Mouse (Mus musculus) embryonic facial prominence, embryonic 14.5 days (tissue): ENCODE measurements around the gene Tex14. TPM values are rescaled to one million over a fixed set of nuclear protein-coding genes. Genes with fewer than 3 reads are reported as not detected.
A peak's percentile ranks its signal among the peaks of the same experiment; 100 is the strongest.
"Not testable (repeated sequence)": the region's sequence is repeated elsewhere in the genome, so short reads cannot be mapped to it uniquely, and the experiment has no call there.

Source experiments
- ATAC-seq: fragments of 200-750 bp; cut with Nextera tagmentation; 2 replicates; pipeline ENCODE4 v1.8.0; 2017; ENCODE audit warnings: low read depth, moderate number of reproducible peaks, moderate TSS enrichment
- DNase-seq: peaks from one replicate; pipeline ENCODE4 v3.0.0-alpha.2; 2015; ENCODE audit warnings: low spot score
- H3K27ac ChIP-seq: fragments of 300-500 bp; sonication (generic); replicated peaks from 2 replicates; pipeline ENCODE4 v1.5.1; 2014; ENCODE audit warnings: low read depth, mild to moderate bottlenecking, low read length, moderate library complexity
- H3K27me3 ChIP-seq: fragments of 300-500 bp; sonication (generic); replicated peaks from 2 replicates; pipeline ENCODE4 v1.6.1; 2014; ENCODE audit warnings: low read length; ENCODE audit not compliant: control insufficient read depth, insufficient read depth
- H3K36me3 ChIP-seq: fragments of 300-500 bp; sonication (generic); 2 replicates; pipeline ENCODE4 v1.6.1; 2014; ENCODE audit warnings: low read length, mixed read lengths; ENCODE audit not compliant: control insufficient read depth, insufficient read depth
- H3K4me1 ChIP-seq: fragments of 300-500 bp; sonication (generic); 2 replicates; pipeline ENCODE4 v1.6.1; 2014; ENCODE audit warnings: antibody characterized with exemption, low read length; ENCODE audit not compliant: control insufficient read depth, insufficient read depth
- H3K4me2 ChIP-seq: fragments of 300-500 bp; sonication (generic); 2 replicates; pipeline ENCODE4 v1.6.1; 2014; ENCODE audit warnings: low read depth, mild to moderate bottlenecking, low read length, moderate library complexity, mixed read lengths
- H3K4me3 ChIP-seq: fragments of 300-500 bp; sonication (generic); 2 replicates; pipeline ENCODE4 v1.5.1; 2014; ENCODE audit warnings: low read depth, mild to moderate bottlenecking, low read length
- H3K9ac ChIP-seq: fragments of 300-500 bp; sonication (generic); 2 replicates; pipeline ENCODE4 v1.6.1; 2014; ENCODE audit warnings: low read depth, mild to moderate bottlenecking, low read length, moderate library complexity, mixed read lengths
- H3K9me3 ChIP-seq: fragments of 300-500 bp; sonication (generic); 2 replicates; pipeline ENCODE4 v1.6.1; 2016; ENCODE audit warnings: low read length; ENCODE audit not compliant: control insufficient read depth
- WGBS: fragments of 180-500 bp; shearing (Covaris S2); extraction: QIAGEN DNeasy Blood & Tissue Kit; methylation state at CpG from one replicate; pipeline ENCODE4 v1.1.7; 2014; 5-methylcytosine and 5-hydroxymethylcytosine counted together
- polyA plus RNA-seq: library from polyadenylated mRNA; unstranded; fragments of >200 nt; fragmentation: Nextera tagmentation; extraction: Ambion mirVana; gene quantifications from 2 replicates; pipeline ENCODE4 v1.2.1, GENCODE M21; 2014

Tex14 gene
- polyA plus RNA-seq, 1 experiment from 2014 or later: 4.8 TPM

DNA sequence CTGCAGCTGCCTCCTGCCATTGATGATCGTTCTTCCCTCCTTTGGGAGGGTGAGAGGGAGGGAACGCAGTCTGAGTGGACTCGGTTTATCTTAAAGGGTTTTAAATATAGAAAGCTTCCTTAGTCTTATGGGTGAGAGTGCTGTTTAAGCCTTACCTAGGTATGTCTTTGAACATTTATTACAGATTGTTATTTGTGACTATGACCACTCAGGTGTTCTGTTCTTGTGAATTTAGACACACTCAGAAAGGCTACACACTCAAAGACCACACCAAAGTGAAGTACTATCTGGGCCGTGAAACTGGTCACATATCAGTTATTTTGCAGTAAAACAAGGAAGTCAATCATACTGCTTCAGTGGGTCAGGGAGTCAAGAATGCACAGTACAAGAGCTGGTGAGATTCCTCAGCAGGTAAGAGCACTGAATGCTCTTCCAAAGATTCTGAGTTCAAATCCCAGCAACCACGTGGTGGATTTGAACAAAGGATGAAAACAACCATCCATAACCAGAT is 38.6 kb downstream of the Tex14 start:
- peaks cover 4% of the 10 kb centered on the region; the same call in 1 of the 2 replicates for H3K4me1 ChIP-seq
- no peak overlapping the region for H3K4me3 ChIP-seq
- H3K36me3 ChIP-seq: no peaks in the 10 kb centered on the region
- H3K27ac ChIP-seq: peak overlapping the region; percentile 11; the same call in 1 of the 2 replicates
- ATAC-seq (no peak; the same call in 1 of the 2 replicates), DNase-seq (peak; percentile 95)
- no peak overlapping the region for H3K9ac ChIP-seq
- H3K27me3 ChIP-seq: no peaks in the 10 kb centered on the region
- under 1% methylated on average over 4 of the region's 5 CpGs for WGBS
- H3K4me2 ChIP-seq: no peak overlapping the region
- no peaks in the 10 kb centered on the region for H3K9me3 ChIP-seq

GRCm38 (mm10) chr11:87444056-87444455 is 39.2 kb downstream of the Tex14 start:
- H3K36me3 ChIP-seq, H3K27me3 ChIP-seq, H3K9ac ChIP-seq, DNase-seq, H3K4me1 ChIP-seq, H3K4me2 ChIP-seq, H3K4me3 ChIP-seq, H3K9me3 ChIP-seq, H3K27ac ChIP-seq, ATAC-seq: not testable (repeated sequence)
- 62% methylated on average over 10 of the region's 10 CpGs for WGBS

DNA sequence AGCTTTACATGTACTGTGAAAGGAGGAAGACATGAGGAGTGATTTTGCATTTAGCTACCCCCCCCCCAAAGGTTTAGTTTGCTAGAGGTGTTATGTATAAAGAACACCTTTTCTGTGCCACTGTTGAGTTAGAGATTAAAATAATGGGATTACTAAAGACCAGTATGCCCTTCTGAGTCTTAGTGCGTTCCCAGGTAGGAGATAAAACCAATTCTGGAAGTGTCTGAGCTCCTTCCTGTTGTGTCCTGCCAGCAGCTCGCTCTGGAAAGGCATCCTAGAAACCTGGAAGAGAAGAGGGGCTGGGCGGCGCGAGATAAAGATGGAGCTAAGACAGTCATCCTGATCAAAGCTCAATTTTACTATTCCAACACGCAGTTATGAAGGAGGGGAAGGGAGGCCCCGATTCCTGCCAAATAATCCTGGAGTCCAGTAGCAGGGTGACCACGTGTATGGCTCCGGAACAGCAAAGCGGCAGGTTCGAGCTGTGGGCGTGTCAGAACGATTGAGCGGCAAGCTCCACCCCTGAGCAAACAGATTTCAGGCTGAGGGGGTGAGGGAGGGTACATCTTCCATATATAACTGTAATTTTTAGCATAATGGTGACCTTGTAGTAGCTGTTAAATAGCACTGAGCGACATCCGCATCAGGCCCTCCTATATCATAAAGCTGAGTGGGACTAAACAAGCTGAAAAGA is 40.0 kb downstream of the Tex14 start:
- 8% methylated on average over 16 of the region's 16 CpGs for WGBS
- Histone ChIP-seq H3K4me1 (peaks cover 4% of the 10 kb centered on the region; the same call in 1 of the 2 replicates), H3K4me3 (no peak overlapping the region), H3K27me3 (no peaks in the 10 kb centered on the region), H3K9ac (0 out of 2 replicates have a peak overlapping the region, but pooled peaks have one; percentile 14), H3K4me2 (no peak overlapping the region), H3K9me3 (no peaks in the 10 kb centered on the region), H3K27ac (no peak overlapping the region), H3K36me3 (no peaks in the 10 kb centered on the region)
- ATAC-seq (no peak), DNase-seq (no peak)

GRCm38 (mm10) chr11:87445593-87445992 is 40.7 kb downstream of the Tex14 start:
- not testable (repeated sequence) for H3K4me3 ChIP-seq, ATAC-seq
- 86% methylated on average over 2 of the region's 4 CpGs for WGBS

DNA sequence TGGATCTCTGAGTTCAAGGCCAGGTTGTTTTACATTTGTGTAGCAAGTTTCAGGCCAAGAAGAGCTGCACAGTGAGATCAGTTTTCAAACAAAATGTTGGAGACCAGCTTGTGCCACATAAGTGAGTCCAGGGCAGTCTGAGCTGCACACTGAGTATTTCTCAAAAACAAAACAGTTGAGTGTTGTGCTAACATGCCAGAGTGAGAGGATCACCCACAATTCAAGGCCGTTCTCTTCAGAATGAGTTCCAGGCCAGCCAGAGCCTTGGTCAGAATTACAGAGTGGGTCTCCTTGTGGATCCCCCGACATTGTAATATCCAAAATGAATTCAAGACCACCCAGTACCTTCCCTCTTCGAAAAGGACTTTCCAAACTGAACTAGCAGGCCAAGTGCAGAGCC is 41.3 kb downstream of the Tex14 start:
- ATAC-seq (no peak), DNase-seq (no peak)
- Histone ChIP-seq H3K27me3 (no peaks in the 10 kb centered on the region), H3K36me3 (no peaks in the 10 kb centered on the region), H3K4me2 (no peak overlapping the region), H3K9me3 (no peaks in the 10 kb centered on the region), H3K4me3 (no peak overlapping the region), H3K27ac (no peak overlapping the region), H3K4me1 (peaks cover 4% of the 10 kb centered on the region; the same call in 1 of the 2 replicates), H3K9ac (no peak overlapping the region)
- WGBS: 88% methylated on average over 3 of the region's 3 CpGs

More at GRCm38 (mm10) chr11:87445593-87445992, 40.7 kb downstream of the Tex14 start:
- not testable (repeated sequence) for H3K9me3 ChIP-seq, H3K4me2 ChIP-seq, H3K9ac ChIP-seq, H3K4me1 ChIP-seq, DNase-seq, H3K27ac ChIP-seq, H3K36me3 ChIP-seq, H3K27me3 ChIP-seq

DNA sequence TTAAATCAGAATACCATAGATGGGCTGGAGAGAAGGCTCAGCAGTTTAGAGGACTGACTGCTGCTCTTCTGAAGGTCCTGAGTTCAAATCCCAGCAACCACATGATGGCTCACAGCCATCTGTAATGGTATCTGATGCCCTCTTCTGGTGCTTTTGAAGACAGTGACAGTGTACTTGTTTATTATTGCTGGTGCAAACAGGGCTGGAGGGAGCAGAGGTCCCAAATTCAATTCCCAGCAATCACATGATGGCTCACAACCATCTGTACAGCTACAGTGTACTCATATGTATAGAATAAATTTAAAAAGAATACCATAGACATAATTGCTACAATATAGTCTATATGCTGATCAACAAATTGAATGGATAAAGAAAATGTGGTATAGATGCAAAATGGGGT is 42.6 kb downstream of the Tex14 start:
- DNase-seq: no peak
- Histone ChIP-seq H3K27me3 (no peaks in the 10 kb centered on the region), H3K4me1 (peaks cover 2% of the 10 kb centered on the region; the same call in 1 of the 2 replicates), H3K4me2 (no peak overlapping the region), H3K9me3 (no peaks in the 10 kb centered on the region), H3K9ac (no peak overlapping the region), H3K36me3 (no peaks in the 10 kb centered on the region), H3K4me3 (no peak overlapping the region), H3K27ac (no peak overlapping the region)
- no peak for ATAC-seq

- H3K4me1 ChIP-seq, H3K36me3 ChIP-seq, H3K9me3 ChIP-seq, H3K27me3 ChIP-seq: not testable (repeated sequence)
- peak overlapping the region; percentile 55 for H3K9ac ChIP-seq
- under 1% methylated on average over 26 of the region's 34 CpGs for WGBS
- H3K4me3 ChIP-seq: peak overlapping the region; percentile 39
- ATAC-seq (peak; percentile 93), DNase-seq (peak; percentile 80)
- H3K4me2 ChIP-seq: peak overlapping the region; percentile 62
- peak overlapping the region; percentile 58 for H3K27ac ChIP-seq
Observed at GRCm38 (mm10) chr11:87448081-87448475, 43.2 kb downstream of the Tex14 start.

- H3K36me3 ChIP-seq, H3K27me3 ChIP-seq, H3K9me3 ChIP-seq, H3K4me1 ChIP-seq: not testable (repeated sequence)
- Histone ChIP-seq H3K9ac (peak overlapping the region; percentile 55; the same call in 1 of the 2 replicates), H3K27ac (peak overlapping the region; percentile 83), H3K4me2 (peak overlapping the region; percentile 62), H3K4me3 (peak overlapping the region; percentile 39; the same call in 1 of the 2 replicates)
- WGBS: under 1% methylated on average over 6 of the region's 32 CpGs
- peak; percentile 95 for ATAC-seq
- peak; percentile 95 for DNase-seq
Observed at GRCm38 (mm10) chr11:87448476-87449199, 43.8 kb downstream of the Tex14 start.
